Mouse (Mus musculus) embryonic facial prominence, embryonic 12.5 days (tissue): ENCODE measurements around the gene Gm45234. TPM values are rescaled to one million over a fixed set of nuclear protein-coding genes. Genes with fewer than 3 reads are reported as not detected.
A peak's percentile ranks its signal among the peaks of the same experiment; 100 is the strongest.

Experiments
- ATAC-seq: fragments of 200-750 bp; cut with Nextera tagmentation; 2 replicates; pipeline ENCODE4 v1.8.0; 2017; ENCODE audit not compliant: insufficient number of reproducible peaks, insufficient read depth, low FRiP score, low TSS enrichment
- H3K27ac ChIP-seq: fragments of 300-500 bp; sonication (generic); 2 replicates; pipeline ENCODE4 v1.5.1; 2016; ENCODE audit warnings: mild to moderate bottlenecking
- H3K27me3 ChIP-seq: fragments of 300-500 bp; sonication (generic); 2 replicates; pipeline ENCODE4 v1.6.1; 2016; ENCODE audit warnings: mild to moderate bottlenecking, moderate library complexity
- H3K36me3 ChIP-seq: fragments of 300-500 bp; sonication (generic); 2 replicates; pipeline ENCODE4 v1.6.1; 2016; ENCODE audit warnings: mild to moderate bottlenecking
- H3K4me1 ChIP-seq: fragments of 300-500 bp; sonication (generic); 2 replicates; pipeline ENCODE4 v1.6.1; 2016
- H3K4me2 ChIP-seq: fragments of 300-500 bp; sonication (generic); replicated peaks from 2 replicates; pipeline ENCODE4 v1.6.1; 2016; ENCODE audit warnings: mild to moderate bottlenecking, moderate library complexity
- H3K4me3 ChIP-seq: fragments of 300-500 bp; sonication (generic); 2 replicates; pipeline ENCODE4 v1.5.1; 2016; ENCODE audit warnings: mild to moderate bottlenecking
- H3K9ac ChIP-seq: fragments of 300-500 bp; sonication (generic); 2 replicates; pipeline ENCODE4 v1.6.1; 2016; ENCODE audit warnings: mild to moderate bottlenecking, moderate library complexity
- H3K9me3 ChIP-seq: fragments of 300-500 bp; sonication (generic); 2 replicates; pipeline ENCODE4 v1.6.1; 2016; ENCODE audit warnings: mild to moderate bottlenecking, moderate library complexity
- WGBS: fragments of 180-500 bp; shearing (Covaris S2); methylation state at CpG from one replicate; pipeline ENCODE4 v1.1.7; 2016; 5-methylcytosine and 5-hydroxymethylcytosine counted together
- polyA plus RNA-seq: library from polyadenylated mRNA; unstranded; fragments of >200 nt; fragmentation: Nextera tagmentation; extraction: Ambion mirVana; gene quantifications from 2 replicates; pipeline ENCODE4 v1.2.1, GENCODE M21; 2016

The Gm45234 gene
- polyA plus RNA-seq, 1 experiment from 2014 or later, result not detected

DNA sequence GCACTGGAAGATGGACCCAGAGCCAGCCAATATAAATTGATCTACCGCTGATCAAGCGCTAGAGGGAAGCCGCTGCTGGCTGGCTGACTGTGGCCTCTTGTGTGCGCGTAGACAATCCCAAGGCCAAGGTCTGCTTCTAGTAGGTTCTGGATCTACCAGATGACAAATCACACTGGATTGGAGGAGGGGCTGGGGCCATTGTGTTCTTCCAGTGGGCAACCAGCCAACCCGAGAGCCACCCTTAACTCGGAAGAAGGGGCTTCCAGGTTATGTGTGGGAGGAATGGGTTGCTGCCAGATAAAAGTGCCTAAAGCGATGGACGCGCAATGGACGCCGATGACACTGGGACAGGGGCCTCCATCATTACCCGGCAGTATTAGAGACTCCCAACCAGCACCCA, 37.9 kb downstream of the Gm45234 start:
- ATAC-seq, result no peak
- Histone ChIP-seq H3K27me3 (no peaks in the 10 kb centered on the region), H3K36me3 (peaks cover 36% of the 10 kb centered on the region), H3K4me1 (peaks cover 12% of the 10 kb centered on the region), H3K9ac (peak overlapping the region; percentile 48; the same call in 1 of the 2 replicates), H3K9me3 (no peaks in the 10 kb centered on the region), H3K27ac (peak overlapping the region; percentile 60), H3K4me3 (peak overlapping the region; percentile 31), H3K4me2 (peak overlapping the region; percentile 36)
- 70% methylated on average over 13 of the region's 13 CpGs for WGBS

DNA sequence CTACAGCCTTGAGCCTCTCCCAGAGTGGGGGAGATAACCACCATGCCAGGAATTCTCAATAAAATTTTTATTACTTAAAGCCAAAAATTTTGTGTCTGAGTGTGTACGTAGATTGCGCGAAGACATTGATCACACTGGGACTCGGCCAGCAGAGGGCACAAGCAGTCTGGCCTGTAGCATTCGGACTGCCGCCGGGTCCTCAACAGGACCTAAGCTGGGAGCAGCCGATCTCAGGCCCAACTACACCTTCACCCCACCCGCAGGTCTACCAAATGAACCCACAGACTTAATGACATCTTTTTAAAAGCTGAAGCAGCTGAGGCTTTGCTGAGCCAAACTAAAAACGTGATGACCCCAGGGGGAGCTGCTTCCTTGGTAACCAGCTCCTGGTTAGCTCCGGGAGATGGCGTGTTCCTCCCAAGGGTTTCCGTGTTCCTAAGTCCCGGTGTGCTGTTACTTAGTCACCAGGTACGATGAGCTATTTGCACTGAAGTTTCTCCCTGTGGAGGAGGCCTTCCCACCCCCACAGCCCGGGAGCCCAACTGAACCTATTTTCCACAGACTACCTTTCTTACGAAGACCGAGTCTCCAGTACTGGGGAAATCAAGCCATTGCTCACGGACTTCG, 38.8 kb downstream of the Gm45234 start:
- Histone ChIP-seq H3K4me1 (peaks cover 13% of the 10 kb centered on the region), H3K4me2 (peak overlapping the region; percentile 36; the same call in 1 of the 2 replicates), H3K9me3 (no peaks in the 10 kb centered on the region), H3K36me3 (peaks cover 36% of the 10 kb centered on the region), H3K9ac (no peak overlapping the region), H3K27ac (peak overlapping the region; percentile 23; the same call in 1 of the 2 replicates), H3K4me3 (no peak overlapping the region), H3K27me3 (no peaks in the 10 kb centered on the region)
- no peak for ATAC-seq
- 67% methylated on average over 20 of the region's 20 CpGs for WGBS

DNA sequence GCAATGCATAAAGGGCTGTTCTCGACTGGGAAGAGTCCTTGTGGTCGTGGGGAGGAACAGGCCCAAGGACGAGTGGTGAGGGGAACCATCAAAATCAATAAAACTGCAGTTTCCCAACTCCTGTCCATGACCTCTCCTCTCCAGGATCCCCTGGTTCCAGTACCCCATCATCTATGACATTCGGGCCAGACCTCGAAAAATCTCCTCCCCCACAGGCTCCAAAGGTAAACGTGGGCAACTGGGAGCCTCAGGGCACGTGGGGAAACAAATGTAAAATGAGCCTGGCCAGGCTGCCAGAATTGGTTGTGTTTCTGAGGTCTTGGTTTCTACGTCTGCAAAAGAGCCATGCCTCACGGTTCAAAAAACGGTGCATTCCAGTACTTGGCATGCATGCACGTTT, 42.9 kb downstream of the Gm45234 start:
- Histone ChIP-seq H3K9ac (peak overlapping the region; percentile 92), H3K36me3 (peaks cover 43% of the 10 kb centered on the region), H3K4me3 (peak overlapping the region; percentile 94), H3K4me2 (peak overlapping the region; percentile 95), H3K27ac (peak overlapping the region; percentile 83; the same call in 1 of the 2 replicates), H3K27me3 (no peaks in the 10 kb centered on the region), H3K4me1 (peaks cover 23% of the 10 kb centered on the region), H3K9me3 (no peaks in the 10 kb centered on the region)
- no peak for ATAC-seq
- 13% methylated on average over 11 of the region's 11 CpGs for WGBS

DNA sequence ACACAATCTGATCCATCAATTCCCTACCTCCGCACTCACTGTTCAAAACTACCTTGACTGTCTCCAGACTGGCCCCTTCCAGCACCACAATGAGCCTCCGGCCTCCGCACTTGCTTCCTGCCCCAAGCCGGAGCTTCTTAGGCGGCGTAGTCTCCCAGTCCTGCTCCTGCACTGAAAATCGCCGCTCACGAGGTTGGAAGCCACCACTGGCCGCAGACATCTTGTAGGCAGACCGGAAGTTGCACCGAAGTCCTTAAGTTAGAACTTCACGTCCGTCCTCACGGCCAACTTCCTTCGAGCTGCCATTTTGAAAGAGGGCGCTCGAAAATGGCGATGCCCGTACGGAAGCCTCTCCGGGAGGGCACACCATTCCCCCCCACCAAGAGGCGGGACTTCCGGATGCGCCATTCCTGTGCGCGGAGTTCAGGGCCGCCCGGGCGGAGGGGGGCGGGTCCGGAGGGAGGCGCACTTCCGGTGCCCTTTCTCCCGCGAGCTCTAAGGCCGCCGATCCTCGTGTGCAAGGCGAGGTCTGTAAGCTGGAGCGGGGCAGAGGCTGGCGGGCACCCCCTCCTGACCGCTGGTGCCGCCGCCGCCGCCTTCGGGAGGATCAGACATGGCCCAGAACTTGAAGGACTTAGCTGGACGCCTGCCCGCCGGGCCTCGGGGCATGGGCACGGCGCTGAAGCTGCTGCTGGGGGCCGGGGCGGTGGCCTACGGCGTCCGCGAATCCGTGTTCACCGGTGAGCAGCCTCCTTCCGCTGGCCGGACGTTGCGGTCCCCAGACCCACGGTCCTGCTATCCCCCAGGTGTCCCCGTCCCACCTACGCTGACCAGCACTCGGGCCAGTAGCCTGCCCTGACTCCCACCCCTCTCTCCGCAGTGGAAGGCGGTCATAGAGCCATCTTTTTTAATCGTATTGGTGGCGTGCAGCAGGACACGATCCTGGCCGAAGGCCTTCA, 43.7 kb downstream of the Gm45234 start, which contains the start of the genes Emg1 and Phb2:
Emg1 (minus strand) TSS at position 355 of the 959 bp plus-strand sequence.
Phb2 (plus strand) TSS at position 513 of the 959 bp plus-strand sequence.
- Histone ChIP-seq H3K36me3 (peaks cover 47% of the 10 kb centered on the region), H3K4me1 (peaks cover 23% of the 10 kb centered on the region), H3K4me3 (peak within 1 kb of the TSS; percentile 94), H3K9me3 (no peaks in the 10 kb centered on the region), H3K9ac (peak within 1 kb of the TSS; percentile 92), H3K27me3 (no peaks in the 10 kb centered on the region), H3K27ac (peak within 1 kb of the TSS; percentile 83), H3K4me2 (peak within 1 kb of the TSS; percentile 95)
- ATAC-seq, result peak; percentile 96
- under 1% methylated on average over 73 of the region's 76 CpGs for WGBS

GRCm38 (mm10) chr6:124708289-124708889, 47.4 kb downstream of the Gm45234 start:
- Histone ChIP-seq H3K27ac (no peak overlapping the region), H3K9me3 (no peaks in the 10 kb centered on the region), H3K4me1 (peaks cover 15% of the 10 kb centered on the region), H3K36me3 (peaks cover 46% of the 10 kb centered on the region), H3K4me2 (no peak overlapping the region), H3K4me3 (no peak overlapping the region), H3K9ac (no peak overlapping the region), H3K27me3 (no peaks in the 10 kb centered on the region)
- no peak for ATAC-seq
- 92% methylated on average over 10 of the region's 10 CpGs for WGBS

GRCm38 (mm10) chr6:124706061-124706627, 49.7 kb downstream of the Gm45234 start:
- no peak for ATAC-seq
- no peaks in the 10 kb centered on the region for H3K9me3 ChIP-seq
- WGBS, result 90% methylated on average over 5 of the region's 5 CpGs
- no peak overlapping the region for H3K4me3 ChIP-seq
- H3K36me3 ChIP-seq, result peaks cover 69% of the 10 kb centered on the region
- H3K27me3 ChIP-seq, result no peaks in the 10 kb centered on the region
- no peak overlapping the region for H3K27ac ChIP-seq
- no peak overlapping the region for H3K4me2 ChIP-seq
- H3K9ac ChIP-seq, result no peak overlapping the region
- H3K4me1 ChIP-seq, result peaks cover 8% of the 10 kb centered on the region

GRCm38 (mm10) chr6:124704417-124704816, 51.4 kb downstream of the Gm45234 start:
- no peak overlapping the region for H3K4me2 ChIP-seq
- no peak overlapping the region for H3K9ac ChIP-seq
- H3K4me1 ChIP-seq, result no peaks in the 10 kb centered on the region
- ATAC-seq, result no peak
- H3K36me3 ChIP-seq, result peaks cover 75% of the 10 kb centered on the region
- H3K9me3 ChIP-seq, result no peaks in the 10 kb centered on the region
- H3K27ac ChIP-seq, result no peak overlapping the region
- 92% methylated on average over 2 of the region's 2 CpGs for WGBS
- H3K4me3 ChIP-seq, result no peak overlapping the region
- no peaks in the 10 kb centered on the region for H3K27me3 ChIP-seq

GRCm38 (mm10) chr6:124703789-124704188, 52.0 kb downstream of the Gm45234 start:
- Histone ChIP-seq H3K4me3 (no peak overlapping the region), H3K4me2 (no peak overlapping the region), H3K9ac (no peak overlapping the region), H3K4me1 (no peaks in the 10 kb centered on the region), H3K9me3 (no peaks in the 10 kb centered on the region), H3K36me3 (peaks cover 79% of the 10 kb centered on the region), H3K27me3 (no peaks in the 10 kb centered on the region), H3K27ac (no peak overlapping the region)
- ATAC-seq, result no peak
- 77% methylated on average over 7 of the region's 7 CpGs for whole genome bisulfite sequencing

GRCm38 (mm10) chr6:124702784-124703103, 53.1 kb downstream of the Gm45234 start:
- Histone ChIP-seq H3K4me2 (no peak overlapping the region), H3K27me3 (no peaks in the 10 kb centered on the region), H3K9me3 (no peaks in the 10 kb centered on the region), H3K36me3 (peaks cover 76% of the 10 kb centered on the region), H3K4me1 (no peaks in the 10 kb centered on the region), H3K4me3 (no peak overlapping the region), H3K9ac (no peak overlapping the region), H3K27ac (no peak overlapping the region)
- peak; percentile 43; the same call in 1 of the 2 replicates for ATAC-seq
- 49% methylated on average over 3 of the region's 3 CpGs for WGBS

- no peak overlapping the region for H3K9ac ChIP-seq
- no peak overlapping the region for H3K4me3 ChIP-seq
- H3K27ac ChIP-seq, result no peak overlapping the region
- WGBS, result 91% methylated on average over 17 of the region's 17 CpGs
- no peaks in the 10 kb centered on the region for H3K4me1 ChIP-seq
- H3K27me3 ChIP-seq, result no peaks in the 10 kb centered on the region
- peaks cover 71% of the 10 kb centered on the region for H3K36me3 ChIP-seq
- no peak overlapping the region for H3K4me2 ChIP-seq
- 0 out of 2 replicates have a peak, but pooled peaks have one; percentile 25 for ATAC-seq
- no peaks in the 10 kb centered on the region for H3K9me3 ChIP-seq
Measured at GRCm38 (mm10) chr6:124702102-124702783, 53.6 kb downstream of the Gm45234 start.

DNA sequence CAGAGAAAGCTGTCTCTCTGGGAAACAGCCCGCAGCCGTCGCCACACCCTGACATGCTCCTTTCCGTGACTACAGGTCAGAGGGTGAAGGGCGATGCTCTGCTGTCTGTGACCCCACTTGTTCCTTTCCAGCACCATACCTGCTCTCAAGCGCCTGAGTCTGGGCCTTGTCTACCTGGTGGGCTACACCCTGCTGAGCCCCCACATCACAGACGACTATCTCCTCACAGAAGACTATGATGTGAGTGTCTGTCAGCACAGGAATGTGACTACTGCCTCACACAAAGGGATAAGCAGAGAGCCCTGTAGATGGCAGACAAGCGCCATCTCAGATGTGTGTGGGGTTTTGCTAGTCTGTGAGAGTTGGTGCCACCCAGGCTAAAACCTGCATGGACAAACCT, 54.5 kb downstream of the Gm45234 start:
- H3K9me3 ChIP-seq, result no peaks in the 10 kb centered on the region
- H3K27me3 ChIP-seq, result no peaks in the 10 kb centered on the region
- ATAC-seq, result no peak
- H3K36me3 ChIP-seq, result peaks cover 66% of the 10 kb centered on the region
- no peak overlapping the region for H3K4me2 ChIP-seq
- no peak overlapping the region for H3K4me3 ChIP-seq
- no peak overlapping the region for H3K9ac ChIP-seq
- H3K27ac ChIP-seq, result no peak overlapping the region
- no peaks in the 10 kb centered on the region for H3K4me1 ChIP-seq
- WGBS, result 81% methylated on average over 8 of the region's 8 CpGs
